Mouse (Mus musculus) liver, embryonic 14.5 days (tissue): ENCODE results near the gene Rmi2.

Experiments
- CTCF ChIP-seq: IDR thresholded peaks from 2 replicates; pipeline ENCODE4 v1.5.1; 2016; ENCODE audit warnings: antibody characterized with exemption, low read depth, control low read depth
- EP300 ChIP-seq: IDR thresholded peaks from 2 replicates; pipeline ENCODE4 v1.6.1; 2016; ENCODE audit warnings: antibody characterized with exemption, low read depth

DNA sequence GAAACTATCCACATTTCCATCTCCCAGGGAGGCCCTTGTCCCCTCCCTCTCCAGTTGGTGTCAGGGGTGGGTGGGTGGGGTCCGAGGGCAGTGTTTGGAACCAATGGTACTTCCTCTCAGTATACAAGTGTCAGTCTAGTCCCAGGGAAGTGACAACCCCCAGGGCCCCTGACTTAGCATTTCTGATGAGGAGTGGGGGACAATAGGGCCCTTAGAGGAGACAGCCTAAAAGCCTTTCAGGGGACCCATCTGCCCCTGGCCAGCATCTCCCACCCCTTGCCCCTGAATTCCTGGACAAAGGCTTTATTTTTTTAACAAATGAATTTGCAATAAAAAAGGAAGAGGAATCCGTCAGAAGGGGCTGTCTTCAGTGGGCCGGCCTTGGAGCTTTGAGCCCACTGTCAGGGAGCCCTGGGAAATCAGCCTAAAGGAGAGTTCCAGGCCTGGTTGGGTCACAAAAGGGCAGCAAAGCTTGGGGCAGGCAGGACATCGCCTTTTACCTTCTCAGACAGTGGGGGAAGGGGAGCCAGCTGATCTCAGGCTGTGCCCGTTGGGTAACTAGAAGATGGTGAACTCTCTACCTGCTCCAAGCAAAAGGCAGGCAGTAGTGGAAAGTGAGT is 102.0 kb downstream of the Rmi2 start:
- no peak for TF ChIP-seq CTCF
- no peak for TF ChIP-seq EP300
